Mouse (Mus musculus) bone marrow, adult 2 months (tissue): ENCODE data around the gene 9830107B12Rik. TPM values are rescaled to one million over a fixed set of nuclear protein-coding genes. Genes with fewer than 3 reads are reported as not detected.

Experiments used
- H3K27ac ChIP-seq: fragments of 200-500 bp; 2 replicates; pipeline ENCODE4 v1.5.1; 2012; ENCODE audit warnings: low read depth, mild to moderate bottlenecking, control low read depth, inconsistent platforms, low read length; ENCODE audit not compliant: control insufficient read depth, poor library complexity, insufficient read depth
- H3K4me1 ChIP-seq: fragments of 200-500 bp; 2 replicates; pipeline ENCODE4 v1.6.1; 2011; ENCODE audit warnings: low read length; ENCODE audit not compliant: control insufficient read depth, insufficient read depth
- H3K4me3 ChIP-seq: fragments of 200-500 bp; replicated peaks from 2 replicates; pipeline ENCODE3; 2011; ENCODE audit warnings: mild to moderate bottlenecking, low read depth, low read length, control low read depth; ENCODE audit not compliant: control insufficient read depth
- CTCF ChIP-seq: fragments of 200-500 bp; IDR thresholded peaks from 2 replicates; pipeline ENCODE4 v1.5.1; 2011; ENCODE audit warnings: low read length, control low read depth; ENCODE audit not compliant: control insufficient read depth, insufficient read depth
- POLR2A ChIP-seq: fragments of 200-500 bp; IDR thresholded peaks from 2 replicates; pipeline ENCODE4 v1.6.1; 2011; ENCODE audit warnings: low read depth, mild to moderate bottlenecking, control low read depth, low read length, borderline replicate concordance; ENCODE audit not compliant: control insufficient read depth
- WGBS: fragments of 180-500 bp; shearing (Covaris S2); methylation state at CpG from one replicate; pipeline ENCODE4 v1.1.7; 2018; 5-methylcytosine and 5-hydroxymethylcytosine counted together
- polyA plus RNA-seq: library from polyadenylated mRNA; stranded (reverse); fragments of >200 nt; gene quantifications from 2 replicates; pipeline ENCODE4 v1.2.4, GENCODE M21; 2011; ENCODE audit warnings: low replicate concordance; ENCODE audit not compliant: missing spikeins, insufficient read depth, insufficient read length

The 9830107B12Rik gene
- polyA plus RNA-seq, 1 experiment = 10.2 TPM

DNA sequence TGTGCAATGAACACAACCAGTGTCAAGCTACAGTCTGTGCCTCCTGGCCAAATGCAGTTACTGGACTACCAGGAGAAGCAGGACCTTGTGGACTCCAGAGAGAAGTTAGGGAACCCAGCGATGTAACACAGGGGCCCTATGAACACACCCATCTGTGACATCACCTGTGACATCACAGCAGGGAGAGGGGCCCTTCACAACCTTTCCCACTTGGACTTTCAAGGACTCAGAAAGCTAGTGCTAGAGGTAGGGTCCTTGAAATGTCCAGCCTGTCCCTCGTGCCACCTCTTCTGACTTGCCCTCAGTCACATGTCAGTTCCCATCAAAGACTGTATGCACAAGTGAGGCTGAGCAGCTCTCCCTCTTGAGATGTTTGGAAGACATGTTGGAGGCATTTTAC, 56.6 kb downstream of the 9830107B12Rik start:
- H3K27ac ChIP-seq = no peak overlapping the region
- H3K4me1 ChIP-seq = no peaks in the 10 kb centered on the region
- 77% methylated on average over 2 of the region's 2 CpGs for WGBS
- H3K4me3 ChIP-seq = no peak overlapping the region
- TF ChIP-seq POLR2A (no peak), CTCF (no peak)

DNA sequence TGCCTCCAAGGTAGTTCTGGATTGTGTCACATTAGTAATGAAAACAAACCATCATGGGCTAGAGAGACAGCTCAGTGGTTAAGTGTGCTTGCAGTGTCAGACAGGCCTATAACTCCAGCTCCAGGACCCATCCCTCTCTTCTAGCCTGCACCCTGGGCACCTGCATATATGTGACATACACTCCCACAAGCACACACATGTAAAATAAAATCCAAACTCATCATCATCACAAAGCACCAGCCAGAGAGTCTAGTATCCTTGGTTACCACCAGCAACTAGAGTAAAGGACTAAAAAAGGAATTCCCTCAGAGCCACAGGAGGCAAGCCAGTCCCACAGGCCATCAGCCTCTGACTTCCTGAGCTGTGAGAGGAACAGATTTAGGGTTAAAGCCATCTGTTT, 57.0 kb downstream of the 9830107B12Rik start, which contains the start of gene 1700067P10Rik:
Gene 1700067P10Rik (plus strand): TSS at position 301 of the 400 bp plus-strand sequence.
- TF ChIP-seq POLR2A = no peak
- no peak for TF ChIP-seq CTCF
- H3K4me1 ChIP-seq = no peaks in the 10 kb centered on the region
- no peak within 1 kb of the TSS for H3K4me3 ChIP-seq
- no peak within 1 kb of the TSS for H3K27ac ChIP-seq

DNA sequence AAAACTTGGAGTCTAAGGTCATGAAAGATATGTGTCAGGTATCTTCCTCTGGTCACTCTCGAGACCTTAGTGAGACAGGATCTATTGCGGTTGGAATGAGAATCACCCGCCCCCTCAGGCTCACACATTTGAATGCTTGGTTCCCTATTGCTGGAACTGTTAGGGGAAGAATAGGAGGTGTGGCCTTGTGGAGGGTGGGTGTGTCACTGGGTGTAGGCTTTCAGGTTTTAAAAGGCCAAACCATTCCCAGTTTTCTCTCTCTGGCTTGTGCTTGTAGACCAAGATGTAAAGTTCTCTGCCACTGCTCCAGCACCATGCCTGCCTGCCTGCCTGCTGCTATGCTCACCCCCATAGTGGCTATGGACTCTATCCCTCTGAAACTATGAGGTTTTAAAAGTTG, 65.4 kb downstream of the 9830107B12Rik start:
- WGBS = 45% methylated on average over 3 of the region's 3 CpGs
- no peak overlapping the region for H3K27ac ChIP-seq
- H3K4me1 ChIP-seq = no peaks in the 10 kb centered on the region
- H3K4me3 ChIP-seq = no peak overlapping the region
- TF ChIP-seq POLR2A (no peak), CTCF (no peak)

Other genes with a start within 250 kb of the 9830107B12Rik start
- gene Foxp4, start 221.6 kb downstream of the 9830107B12Rik start, polyA plus RNA-seq = 10.2 and 14.6 TPM in 2 replicates
- not detected in 2 replicates for gene 1700122O11Rik, start 108.0 kb downstream of the 9830107B12Rik start, polyA plus RNA-seq
- gene 1700067P10Rik, start 56.9 kb downstream of the 9830107B12Rik start, polyA plus RNA-seq = not detected in 2 replicates
- gene A530064D06Rik, start 21.0 kb upstream of the 9830107B12Rik start, polyA plus RNA-seq = 3.3 and 8.2 TPM in 2 replicates
- gene Trem1, start 86.5 kb upstream of the 9830107B12Rik start, polyA plus RNA-seq = 3.8 and 11.7 TPM in 2 replicates
- gene Trem3, start 101.5 kb upstream of the 9830107B12Rik start, polyA plus RNA-seq = 18.5 and 53.5 TPM in 2 replicates
- gene Treml4, start 118.0 kb upstream of the 9830107B12Rik start, polyA plus RNA-seq = 5.4 and 21.2 TPM in 2 replicates
- gene Treml2, start 153.2 kb upstream of the 9830107B12Rik start, polyA plus RNA-seq = 56.4 and 152 TPM in 2 replicates
- gene B430306N03Rik, start 169.9 kb upstream of the 9830107B12Rik start, polyA plus RNA-seq = 14.0 and 32.4 TPM in 2 replicates
- gene Trem2, start 200.1 kb upstream of the 9830107B12Rik start, polyA plus RNA-seq = 4.0 and 6.2 TPM in 2 replicates
- gene Treml1, start 213.6 kb upstream of the 9830107B12Rik start, polyA plus RNA-seq = 58.8 and 115 TPM in 2 replicates